Comparison of ENCODE assay signal across 27 mouse cellular contexts in genomic region chr14:34635721-34636120, GRCm38 (mm10). TPM values are rescaled to one million over a fixed set of nuclear protein-coding genes. Genes with fewer than 3 reads are reported as not detected.
DNase-seq lines count a peak whose midpoint lies in the region; ATAC-seq and TF ChIP-seq lines count a peak whose summit lies in the region.
"Had no signal": no experiment of that assay in that cellular context is flagged by ENCODE, and none has a peak within 500 bp of the region (broad histone marks: within the 10 kb centered on the region; RNA-seq: fewer than 3 reads in every experiment).

No protein-coding gene starts in this region.

- DNase-seq in liver, adult 2 months (ENCODE audit: extremely low read depth, low read depth, low spot score): peak; percentile 98
- DNase-seq in liver, postnatal 0 days: no peak
- DNase-seq in liver (no peak), adipocyte (ENCODE audit: low spot score) (peak; percentile 21)
- no peak for DNase-seq in gastrocnemius, adult 18-20 months (ENCODE audit: low spot score)
- DNase-seq: adrenal gland, adult 2 months; adrenal gland, adult 8-10 months; adrenal gland, postnatal 10 days; adrenal gland, postnatal 14 days; adrenal gland, postnatal 25 days; adrenal gland, postnatal 36 days; B cell, adult 2 months; cerebellum, adult 11 months; cerebellum, adult 11-12 months; cerebellum, adult 18-20 months; cerebellum, adult 2 months had no signal

- no peaks in the 10 kb centered on the region for H3K9me3 ChIP-seq in liver, embryonic 12.5 days (replicated peaks)
- no peaks in the 10 kb centered on the region for H3K9me3 ChIP-seq in liver, postnatal 0 days (ENCODE audit: low read length)
- H3K9me3 ChIP-seq: G1E had no signal

- no peak for ATAC-seq in liver, embryonic 12.5 days
- ATAC-seq in liver, postnatal 0 days: peak; percentile 20; the same call in 1 of the 2 replicates
- ATAC-seq: activated CD4-positive, CD25-positive, alpha-beta regulatory T cell, adult 4 months; CD4-positive, CD25-positive, alpha-beta regulatory T cell, adult 4 months; Patski had no signal

- H3K79me2 ChIP-seq in liver, adult 2 months (ENCODE audit: control insufficient read depth, insufficient read depth, low read length): no peaks in the 10 kb centered on the region

- no peak for TF ChIP-seq EP300 in liver, postnatal 0 days (IDR thresholded peaks at IDR 0.05; ENCODE audit: low read depth)

- TF ChIP-seq POLR2A in liver, adult 2 months (IDR thresholded peaks at IDR 0.05; ENCODE audit: extremely low read depth, insufficient read depth, low read length): no peak

- H3K27ac ChIP-seq in liver, adult 2 months (replicated peaks; ENCODE audit: insufficient read depth, low read depth, low read length): peak overlapping the region; percentile 93
- no peak overlapping the region for H3K27ac ChIP-seq in liver, embryonic 12.5 days
- H3K27ac ChIP-seq in liver, postnatal 0 days (ENCODE audit: low read depth): no peak overlapping the region

- no peak for TF ChIP-seq CTCF in liver, adult 2 months (IDR thresholded peaks at IDR 0.05; ENCODE audit: low read depth, low read length)
- TF ChIP-seq CTCF in liver, postnatal 0 days (IDR thresholded peaks at IDR 0.05; ENCODE audit: low read depth): no peak

- H3K4me3 ChIP-seq in liver, adult 2 months (ENCODE audit: insufficient read depth, low read depth, low read length): no peak overlapping the region
- H3K4me3 ChIP-seq in liver, embryonic 12.5 days: no peak overlapping the region
- no peak overlapping the region for H3K4me3 ChIP-seq in liver, postnatal 0 days (ENCODE audit: low read depth, low read length)

- H3K9ac ChIP-seq in liver, adult 2 months (ENCODE audit: low read depth, low read length): no peak overlapping the region
- no peak overlapping the region for H3K9ac ChIP-seq in liver, embryonic 12.5 days
- H3K9ac ChIP-seq in liver, postnatal 0 days (replicated peaks): no peak overlapping the region

- no peaks in the 10 kb centered on the region for H3K27me3 ChIP-seq in liver, adult 2 months (ENCODE audit: control insufficient read depth, insufficient read depth, low read length)
- no peaks in the 10 kb centered on the region for H3K27me3 ChIP-seq in liver, embryonic 12.5 days (replicated peaks)
- no peaks in the 10 kb centered on the region for H3K27me3 ChIP-seq in liver, postnatal 0 days (ENCODE audit: insufficient read depth, low read length)
- H3K27me3 ChIP-seq: CH12.LX, Patski had no signal

- no peaks in the 10 kb centered on the region for H3K36me3 ChIP-seq in liver, adult 2 months (ENCODE audit: control insufficient read depth, insufficient read depth, low read length)
- H3K36me3 ChIP-seq in liver, embryonic 12.5 days: no peaks in the 10 kb centered on the region
- H3K36me3 ChIP-seq in liver, postnatal 0 days (replicated peaks; ENCODE audit: insufficient read depth, low read length): no peaks in the 10 kb centered on the region
- H3K36me3 ChIP-seq: G1E had no signal

- peaks cover 9% of the 10 kb centered on the region for H3K4me1 ChIP-seq in liver, adult 2 months (ENCODE audit: control insufficient read depth, insufficient read depth, low read length)
- H3K4me1 ChIP-seq in liver, embryonic 12.5 days: peaks cover 31% of the 10 kb centered on the region
- peaks cover 9% of the 10 kb centered on the region; the same call in 1 of the 2 replicates for H3K4me1 ChIP-seq in liver, postnatal 0 days (ENCODE audit: insufficient read depth)

- no peak overlapping the region for H3K4me2 ChIP-seq in liver, embryonic 12.5 days
- H3K4me2 ChIP-seq in liver, postnatal 0 days (ENCODE audit: low read depth, low read length): no peak overlapping the region

- 28% methylated on average over 6 of the region's 6 CpGs for WGBS in liver, adult 2 months
- WGBS in liver, embryonic 12.5 days (ENCODE audit: insufficient replicate concordance): 75% methylated on average over 6 of the region's 6 CpGs
- WGBS in liver, postnatal 0 days (ENCODE audit: insufficient replicate concordance): 73% methylated on average over 6 of the region's 6 CpGs

RNA-seq across cellular contexts. Expression of gene Opn4, which starts 35.8 kb away (rescaled TPM):
- not detected in 2 replicates for total RNA-seq in liver, adult 2 months (2014; rRNA removed)
- not detected in 2 replicates for polyA plus RNA-seq in liver, adult 2 months (2012; rRNA removed)
- not detected in 2 replicates for polyA plus RNA-seq in liver, embryonic 12.5 days (2016; fragmentation: Nextera tagmentation; extraction: Ambion mirVana)
- not detected in 2 replicates for polyA plus RNA-seq in liver, postnatal 0 days (2015; fragmentation: Nextera tagmentation; extraction: Ambion mirVana)
- total RNA-seq in gastrocnemius, adult 18-20 months (2021): not detected
- total RNA-seq: adrenal gland, adult 18-20 months; adrenal gland, postnatal 10 days; adrenal gland, postnatal 14 days; adrenal gland, postnatal 25 days; adrenal gland, postnatal 36 days; adrenal gland, postnatal 4 days; CH12.LX; MEL had no signal
- polyA plus RNA-seq: activated CD4-positive, CD25-positive, alpha-beta regulatory T cell, adult 4 months; brain, embryonic 14.5 days; C2C12; CD4-positive, CD25-positive, alpha-beta regulatory T cell, adult 4 months; G1E; Patski had no signal

RNA-seq across cellular contexts. Expression of gene Wapl, which starts 38.0 kb away (rescaled TPM):
- total RNA-seq in liver, adult 2 months (2014; rRNA removed): 60.5 and 63.4 TPM in 2 replicates
- 5.8 and 6.8 TPM in 2 replicates for polyA plus RNA-seq in liver, adult 2 months (2012; rRNA removed)
- polyA plus RNA-seq in liver, embryonic 12.5 days (2016; fragmentation: Nextera tagmentation; extraction: Ambion mirVana): 43.8 and 46.4 TPM in 2 replicates
- 15.3 TPM in 2 replicates for polyA plus RNA-seq in liver, postnatal 0 days (2015; fragmentation: Nextera tagmentation; extraction: Ambion mirVana)
- 10 to 100 TPM; 34.4 to 40.5 TPM for total RNA-seq in gastrocnemius, adult 18-20 months (2021)

RNA-seq across cellular contexts. Expression of gene Ldb3, which starts 47.2 kb away (rescaled TPM):
- total RNA-seq in liver, adult 2 months (2014; rRNA removed): 0.18 TPM in 1 of 2 replicates, not detected in the other
- 0.06 TPM in 2 replicates for polyA plus RNA-seq in liver, adult 2 months (2012; rRNA removed)
- polyA plus RNA-seq in liver, embryonic 12.5 days (2016; fragmentation: Nextera tagmentation; extraction: Ambion mirVana): 0.17 and 0.20 TPM in 2 replicates
- polyA plus RNA-seq in liver, postnatal 0 days (2015; fragmentation: Nextera tagmentation; extraction: Ambion mirVana): 0.26 and 3.2 TPM in 2 replicates
- 1,000 to 10,000 TPM; 2,008 to 2,153 TPM for total RNA-seq in gastrocnemius, adult 18-20 months (2021)
- total RNA-seq: MEL had no signal
- polyA plus RNA-seq: activated CD4-positive, CD25-positive, alpha-beta regulatory T cell, adult 4 months; CD4-positive, CD25-positive, alpha-beta regulatory T cell, adult 4 months; G1E had no signal

Comparison
In these comparisons a context has a peak if more than half of its experiments do, and no peak if none do; other contexts are left out.
1. DNase-seq: peak in liver, adult 2 months (single experiment) and adipocyte (single experiment); none in liver, postnatal 0 days (single experiment), liver (single experiment) and gastrocnemius, adult 18-20 months (single experiment).